Mouse (Mus musculus): ENCODE measurements at regions not wholly inside any gene's neighbourhood (a gene's known extent, or its start where the extent isn't known, plus 50 kb on each side); places are given as distances from the start of the nearest gene placed in this dataset.

DNA sequence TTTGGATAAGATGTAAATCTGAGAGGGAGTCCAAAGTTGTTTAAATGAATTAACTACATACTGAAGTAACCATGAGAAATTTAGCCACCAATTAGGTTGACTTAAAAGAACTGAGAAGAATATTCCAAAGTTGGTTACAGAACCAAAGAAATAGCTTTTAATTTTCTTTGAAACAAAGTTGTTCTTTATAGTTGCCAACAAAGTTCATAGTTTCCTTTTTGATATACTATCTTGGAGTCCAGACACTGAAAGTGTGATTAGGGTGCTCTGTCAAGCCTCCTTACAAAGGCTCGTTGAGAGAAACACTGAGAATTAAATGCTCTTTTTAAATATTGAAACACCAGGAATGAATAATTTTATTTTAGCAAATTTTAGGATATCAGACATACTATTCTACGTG is 139.0 kb upstream of the Mbnl1 start:
- H3K9ac ChIP-seq (ENCODE audit: control insufficient read depth, low read depth, low read length, poor library complexity, severe bottlenecking), result peak overlapping the region; percentile 25; the same call in 1 of the 2 replicates
- peak overlapping the region in 1 of 2 experiments; percentile 58; a peak in 2 of 4 replicates for H3K4me3 ChIP-seq (ENCODE audit: control insufficient read depth in 1 of 2, insufficient read depth in 1 of 2, low read depth in 2 of 2, low read length in 2 of 2)
- no peak overlapping the region for H3K27ac ChIP-seq (ENCODE audit: control insufficient read depth, low read depth, low read length)
- H3K36me3 ChIP-seq (ENCODE audit: control insufficient read depth in 1 of 2, insufficient read depth in 2 of 2, low read length in 2 of 2), result peaks cover 0 to 7% of the 10 kb centered on the region in 2 experiments; a peak in 2 of 4 replicates
- no peaks in the 10 kb centered on the region for H3K79me2 ChIP-seq (ENCODE audit: control insufficient read depth, insufficient read depth, low read length, poor library complexity)
- H3K4me1 ChIP-seq (ENCODE audit: control insufficient read depth in 1 of 2, insufficient read depth in 2 of 2, low read length in 2 of 2), result peaks cover 2 to 4% of the 10 kb centered on the region in 2 experiments; a peak in 2 of 4 replicates
- H3K27me3 ChIP-seq (ENCODE audit: control insufficient read depth in 1 of 2, insufficient read depth in 2 of 2, low read length in 2 of 2), result no peaks in the 10 kb centered on the region
- TF ChIP-seq GATA1 (IDR thresholded peaks at IDR 0.05; ENCODE audit: low read depth, low read length) (peak; percentile 56), TCF12 (IDR thresholded peaks at IDR 0.05; ENCODE audit: low read depth, low read length) (peak; percentile 74; the same call in 1 of the 2 replicates), EP300 (IDR thresholded peaks at IDR 0.05; ENCODE audit: low read depth in 1 of 2, low read length in 2 of 2) (peak; percentile 71 to 81), ETS1 (IDR thresholded peaks at IDR 0.05; ENCODE audit: low read depth, low read length) (no peak)
- DNase-seq (ENCODE audit: low read depth, low spot score), result peak; percentile 39
- no peaks in the 10 kb centered on the region for H3K9me3 ChIP-seq (replicated peaks; ENCODE audit: insufficient read depth, low read length)

DNA sequence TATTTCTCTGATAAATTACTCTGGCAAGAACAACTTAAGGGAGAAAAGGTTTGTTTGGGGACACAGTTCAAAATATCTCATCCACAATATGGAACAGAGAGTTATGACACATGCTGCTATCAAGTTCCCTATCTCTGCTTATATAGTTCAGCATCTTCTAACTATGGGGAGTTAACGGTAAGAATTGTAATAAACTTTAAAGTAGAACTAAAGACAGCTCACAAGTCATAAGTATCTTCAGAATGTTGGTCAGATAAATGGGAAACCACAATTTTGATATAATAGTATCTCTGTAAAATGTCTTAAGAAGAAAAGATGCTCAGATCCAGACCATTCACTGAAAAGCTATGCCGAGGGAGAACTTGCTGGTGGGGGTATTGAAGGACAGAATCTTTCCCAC is 138.5 kb upstream of the Mbnl1 start:
- no peaks in the 10 kb centered on the region for H3K79me2 ChIP-seq (ENCODE audit: control insufficient read depth, insufficient read depth, low read length, poor library complexity)
- H3K4me3 ChIP-seq (ENCODE audit: control insufficient read depth in 1 of 2, insufficient read depth in 1 of 2, low read depth in 2 of 2, low read length in 2 of 2), result peak overlapping the region in 1 of 2 experiments; percentile 58; a peak in 2 of 4 replicates
- DNase-seq (ENCODE audit: low read depth, low spot score), result peak; percentile 37
- H3K27me3 ChIP-seq (ENCODE audit: control insufficient read depth in 1 of 2, insufficient read depth in 2 of 2, low read length in 2 of 2), result no peaks in the 10 kb centered on the region
- peaks cover 0 to 7% of the 10 kb centered on the region in 2 experiments; a peak in 2 of 4 replicates for H3K36me3 ChIP-seq (ENCODE audit: control insufficient read depth in 1 of 2, insufficient read depth in 2 of 2, low read length in 2 of 2)
- TF ChIP-seq EP300 (IDR thresholded peaks at IDR 0.05; ENCODE audit: low read depth in 1 of 2, low read length in 2 of 2), result peak in 1 of 2 experiments; percentile 68; a peak in 2 of 4 replicates
- 0 out of 2 replicates have a peak, but pooled peaks have one; percentile 15 for TF ChIP-seq RCOR1 (IDR thresholded peaks at IDR 0.05; ENCODE audit: low read depth, low read length)
- no peak for TF ChIP-seq POLR2AphosphoS5 (IDR thresholded peaks at IDR 0.05; ENCODE audit: borderline replicate concordance, low read depth, low read length)
- peak; percentile 54; the same call in 1 of the 2 replicates for TF ChIP-seq MYB (IDR thresholded peaks at IDR 0.05; ENCODE audit: low read depth, low read length)
- 0 out of 2 replicates have a peak, but pooled peaks have one; percentile 48 for TF ChIP-seq TCF12 (IDR thresholded peaks at IDR 0.05; ENCODE audit: low read depth, low read length)
- no peak for TF ChIP-seq SMC3 (IDR thresholded peaks at IDR 0.05; ENCODE audit: low read depth, low read length)
- TF ChIP-seq ETS1 (IDR thresholded peaks at IDR 0.05; ENCODE audit: low read depth, low read length), result peak; percentile 37; the same call in 1 of the 2 replicates
- H3K9me3 ChIP-seq (replicated peaks; ENCODE audit: insufficient read depth, low read length), result no peaks in the 10 kb centered on the region
- peak overlapping the region; percentile 17; the same call in 1 of the 2 replicates for H3K27ac ChIP-seq (ENCODE audit: control insufficient read depth, low read depth, low read length)
- H3K9ac ChIP-seq (ENCODE audit: control insufficient read depth, low read depth, low read length, poor library complexity, severe bottlenecking), result no peak overlapping the region
- H3K4me1 ChIP-seq (ENCODE audit: control insufficient read depth in 1 of 2, insufficient read depth in 2 of 2, low read length in 2 of 2), result peaks cover 2 to 4% of the 10 kb centered on the region in 2 experiments; a peak in 2 of 4 replicates

DNA sequence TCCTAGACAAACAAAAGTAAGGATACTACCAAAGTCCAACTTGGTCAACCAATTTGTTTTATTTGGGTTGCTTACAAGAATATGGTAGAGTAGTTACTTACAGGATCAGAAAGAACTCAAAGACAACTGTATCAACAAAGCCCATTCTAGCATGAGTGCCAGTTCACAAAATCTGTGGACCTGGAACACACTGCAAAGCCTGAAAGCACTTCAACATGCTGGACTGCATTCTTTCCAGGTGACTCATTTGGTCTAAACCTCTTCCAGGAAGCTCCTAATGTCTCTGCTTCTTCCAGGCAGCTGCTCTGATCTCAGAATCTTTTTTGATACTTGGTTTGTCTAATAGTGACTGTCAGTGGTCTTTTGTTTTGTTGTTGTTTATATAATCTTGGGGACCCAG is 126.2 kb upstream of the Mbnl1 start:
- H3K27ac ChIP-seq (ENCODE audit: control insufficient read depth, low read depth, low read length), result no peak overlapping the region
- H3K9ac ChIP-seq (ENCODE audit: control insufficient read depth, low read depth, low read length, poor library complexity, severe bottlenecking), result no peak overlapping the region
- H3K27me3 ChIP-seq (ENCODE audit: control insufficient read depth in 1 of 2, insufficient read depth in 2 of 2, low read length in 2 of 2), result no peaks in the 10 kb centered on the region
- H3K36me3 ChIP-seq (ENCODE audit: control insufficient read depth in 1 of 2, insufficient read depth in 2 of 2, low read length in 2 of 2), result no peaks in the 10 kb centered on the region
- H3K4me3 ChIP-seq (ENCODE audit: control insufficient read depth in 1 of 2, insufficient read depth in 1 of 2, low read depth in 2 of 2, low read length in 2 of 2), result no peak overlapping the region
- no peaks in the 10 kb centered on the region for H3K4me1 ChIP-seq (ENCODE audit: control insufficient read depth in 1 of 2, insufficient read depth in 2 of 2, low read length in 2 of 2)
- no peak for DNase-seq (ENCODE audit: low read depth, low spot score)
- H3K79me2 ChIP-seq (ENCODE audit: control insufficient read depth, insufficient read depth, low read length, poor library complexity), result no peaks in the 10 kb centered on the region
- TF ChIP-seq BHLHE40 (IDR thresholded peaks at IDR 0.05; ENCODE audit: borderline replicate concordance, low read depth, low read length) (no peak), GABPA (IDR thresholded peaks at IDR 0.05; ENCODE audit: low read depth, low read length) (no peak), ZMIZ1 (IDR thresholded peaks at IDR 0.05; ENCODE audit: low read depth, low read length) (no peak)
- H3K9me3 ChIP-seq (replicated peaks; ENCODE audit: insufficient read depth, low read length), result no peaks in the 10 kb centered on the region
